Mouse (Mus musculus) ovary, adult 18-20 months (tissue): ENCODE measurements at regions not wholly inside any gene's neighbourhood (a gene's known extent, or its start where the extent isn't known, plus 50 kb on each side); places are given as distances from the start of the nearest gene placed in this dataset.

ENCODE experiments used
- DNase-seq: peaks from one replicate; pipeline ENCODE4 v3.0.0; 2022; ENCODE audit warnings: low spot score, mixed read lengths

GRCm38 (mm10) chr10:55767571-55767970 lies 339.1 kb upstream of the Msl3l2 start:
- peak; percentile 17 for DNase-seq

DNA sequence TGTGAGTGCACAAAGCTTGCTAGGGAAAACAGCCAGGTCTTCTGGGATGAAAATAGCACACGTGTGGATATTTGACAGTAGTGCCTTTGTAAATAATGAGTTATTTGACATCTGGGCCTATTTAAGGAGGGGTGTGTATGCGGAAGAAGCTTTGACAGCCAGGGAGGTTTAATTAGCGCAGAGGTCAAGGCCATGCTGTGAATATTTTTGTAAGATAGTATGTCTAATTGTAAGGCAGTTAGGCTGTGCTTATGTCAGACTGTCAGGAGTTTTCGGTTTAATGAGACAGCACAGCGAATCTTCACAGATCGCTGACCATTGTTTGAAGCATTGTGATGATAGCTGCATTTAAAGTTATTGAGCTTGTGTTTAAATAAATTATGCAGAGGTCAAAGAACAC lies 337.1 kb upstream of the Msl3l2 start:
- no peak for DNase-seq

DNA sequence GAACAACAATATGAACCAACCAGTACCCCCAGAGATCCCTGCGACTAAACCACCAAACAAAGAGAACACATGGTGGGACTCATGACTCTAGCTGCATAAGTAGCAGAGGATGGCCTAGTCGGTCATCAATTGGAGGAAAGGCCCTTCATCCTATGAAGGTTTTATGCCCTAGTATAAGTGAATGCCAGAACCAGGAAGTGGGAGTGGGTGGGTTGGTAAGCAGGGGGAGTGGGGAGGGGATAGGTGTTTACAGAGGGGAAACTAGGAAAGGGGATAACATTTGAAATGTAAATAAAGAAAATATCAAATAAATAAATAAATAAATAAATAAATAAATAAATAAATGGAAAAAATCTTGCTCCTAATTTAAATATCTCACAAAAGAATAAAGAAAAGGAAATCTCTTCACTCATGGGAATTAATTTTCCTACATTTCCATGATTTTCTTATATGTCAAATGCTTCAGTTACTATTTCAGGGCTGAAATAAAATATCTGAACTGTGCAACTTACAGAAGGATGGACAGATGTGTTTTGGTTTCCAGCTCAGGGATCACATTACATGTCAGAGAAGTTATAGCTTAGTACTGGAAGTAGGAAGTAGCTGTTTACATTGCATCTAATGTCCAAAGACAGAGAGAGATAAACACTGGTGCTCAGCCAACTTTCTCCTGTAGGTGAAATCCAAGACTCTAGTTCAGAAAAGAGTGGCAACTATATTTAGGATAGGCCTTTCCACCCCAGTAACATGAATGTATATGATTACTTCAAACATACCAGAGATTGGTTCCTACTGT lies 323.8 kb upstream of the Msl3l2 start:
- DNase-seq: no peak

GRCm38 (mm10) chr10:55813966-55814365 lies 292.8 kb upstream of the Msl3l2 start:
- DNase-seq: no peak

DNA sequence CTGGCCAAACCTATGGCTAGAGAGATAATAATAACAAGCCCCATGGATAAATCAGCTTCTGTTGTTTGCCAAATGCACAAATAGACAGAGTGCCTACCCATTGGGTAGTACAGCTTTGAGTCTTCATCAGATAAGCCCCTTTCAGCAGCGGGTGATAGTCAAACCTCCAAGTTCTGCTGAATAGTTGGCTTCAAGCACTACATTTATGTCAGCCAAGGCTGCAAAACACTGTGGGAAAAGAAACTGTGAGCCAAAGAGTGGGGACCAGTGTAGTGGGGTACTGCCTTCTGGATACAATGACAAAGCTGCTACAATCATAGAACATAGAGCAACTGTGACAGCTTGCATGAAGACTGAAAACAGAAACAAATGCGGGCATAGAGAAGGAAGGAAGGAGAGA lies 255.4 kb upstream of the Msl3l2 start:
- DNase-seq: no peak

GRCm38 (mm10) chr10:55892606-55893005 lies 214.1 kb upstream of the Msl3l2 start:
- no peak for DNase-seq

DNA sequence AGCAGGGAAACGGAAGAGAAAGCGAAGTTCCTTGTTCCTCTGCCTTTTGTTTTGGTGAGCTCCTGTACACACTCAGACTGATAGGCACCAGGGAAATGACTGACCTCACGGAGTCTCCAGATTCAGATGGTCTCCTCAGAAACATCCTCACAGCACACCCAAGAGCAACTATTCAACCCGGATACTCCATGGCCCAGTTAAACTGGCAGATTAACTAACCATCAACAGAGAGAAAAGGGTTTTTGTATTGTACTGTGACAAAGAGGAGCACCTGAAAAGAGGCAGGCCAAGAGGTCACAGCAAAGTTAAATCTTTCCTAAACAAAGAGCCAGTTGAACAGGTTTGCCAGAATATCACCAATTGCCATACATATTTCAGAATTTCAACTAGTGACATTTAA lies 177.6 kb upstream of the Msl3l2 start:
- no peak for DNase-seq

- no peak for DNase-seq
Observed at GRCm38 (mm10) chr10:55933993-55934392, 172.7 kb upstream of the Msl3l2 start.

DNA sequence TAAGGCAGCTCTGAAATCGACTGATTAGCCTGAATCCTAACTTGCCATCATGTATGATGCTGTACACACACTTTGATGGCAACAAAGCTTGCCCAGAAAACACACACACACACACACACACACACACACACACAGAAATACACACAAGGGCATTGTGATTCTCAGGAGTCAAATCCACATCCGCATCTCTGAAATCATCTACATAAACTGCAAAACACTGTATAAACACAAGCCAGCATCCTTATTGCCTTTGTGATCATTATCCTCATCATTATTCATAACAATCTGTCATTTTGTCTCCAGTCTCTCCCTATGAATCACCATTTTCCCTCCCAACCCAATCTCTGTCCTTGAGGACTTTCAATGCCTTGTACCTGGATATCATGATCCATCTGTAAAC lies 171.3 kb upstream of the Msl3l2 start:
- no peak for DNase-seq

- no peak for DNase-seq
Observed at GRCm38 (mm10) chr10:55962627-55963203, 144.0 kb upstream of the Msl3l2 start.
